Mouse (Mus musculus): ENCODE measurements around the gene Rap1gap2.

GRCm38 (mm10) chr11:74582464-74582863 lies 28.3 kb downstream of the Rap1gap2 start:
- no peak for TF ChIP-seq CTCF (IDR thresholded peaks at IDR 0.05 in 2 of 3, conservative IDR thresholded peaks at IDR 0.05 in 1 of 3; ENCODE audit: control insufficient read depth in 1 of 3, insufficient read depth in 1 of 3, low read depth in 2 of 3, low read length in 3 of 3, poor library complexity in 1 of 3, severe bottlenecking in 1 of 3)
- no peak for TF ChIP-seq GATA1 (IDR thresholded peaks at IDR 0.05; ENCODE audit: low read depth, low read length)
- no peak for TF ChIP-seq USF2 (IDR thresholded peaks at IDR 0.05; ENCODE audit: borderline replicate concordance in 1 of 2, insufficient read depth in 1 of 2, low read depth in 1 of 2, low read length in 2 of 2)
- no peak for TF ChIP-seq POLR2A (IDR thresholded peaks at IDR 0.05; ENCODE audit: control insufficient read depth in 1 of 2, insufficient read depth in 1 of 2, low read depth in 1 of 2, low read length in 2 of 2, poor library complexity in 1 of 2)
- no peak for TF ChIP-seq USF1 (IDR thresholded peaks at IDR 0.05; ENCODE audit: low read depth, low read length)
- no peak for TF ChIP-seq MAFK (IDR thresholded peaks at IDR 0.05; ENCODE audit: borderline replicate concordance, low read depth, low read length)
- TF ChIP-seq POLR2AphosphoS2 (IDR thresholded peaks at IDR 0.05; ENCODE audit: low read length) = no peak
- no peak for TF ChIP-seq CHD1 (IDR thresholded peaks at IDR 0.05; ENCODE audit: low read depth, low read length)
- no peak for TF ChIP-seq MYC (IDR thresholded peaks at IDR 0.05; ENCODE audit: low read depth, low read length)
- no peak for TF ChIP-seq EP300 (IDR thresholded peaks at IDR 0.05; ENCODE audit: low read depth in 1 of 2, low read length in 2 of 2)
- TF ChIP-seq NRF1 (IDR thresholded peaks at IDR 0.05; ENCODE audit: insufficient read depth, low read depth, low read length, poor library complexity, severe bottlenecking) = no peak
- no peak for TF ChIP-seq RAD21 (IDR thresholded peaks at IDR 0.05; ENCODE audit: low read depth, low read length)
